Mouse (Mus musculus): ENCODE data around the gene Hes1. TPM values are rescaled to one million over a fixed set of nuclear protein-coding genes. Genes with fewer than 3 reads are reported as not detected.

The Hes1 gene
- polyA plus RNA-seq, 1 experiment, result 41.0 TPM

DNA sequence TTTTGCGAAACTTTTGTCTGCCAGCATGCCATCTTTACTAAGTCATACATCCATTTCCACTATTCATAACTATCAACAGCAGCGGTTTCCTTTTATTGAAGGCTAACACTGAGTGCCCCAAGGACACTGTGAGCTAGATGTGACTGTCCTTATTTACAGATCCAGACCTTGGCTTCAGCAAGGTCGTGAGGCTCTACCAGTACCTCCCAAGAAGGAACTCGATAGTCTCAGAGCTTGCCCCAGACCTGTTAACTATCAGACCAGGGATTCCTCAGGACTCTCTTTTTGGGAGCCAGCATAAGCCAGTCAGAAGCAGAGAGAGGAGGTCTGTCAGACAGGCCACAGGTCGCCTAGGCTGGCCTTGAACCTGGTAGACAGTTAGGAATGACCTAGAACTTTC, 24.5 kb downstream of the Hes1 start:
- no peaks in the 10 kb centered on the region for H3K36me3 ChIP-seq (ENCODE audit: control insufficient read depth, insufficient read depth, low read length, poor library complexity, severe bottlenecking)
- no peak overlapping the region for H3K27ac ChIP-seq (ENCODE audit: insufficient read depth, low read length)
- no peak for TF ChIP-seq EP300 (IDR thresholded peaks at IDR 0.05; ENCODE audit: insufficient read depth, low read depth, low read length)
- TF ChIP-seq POLR2A (IDR thresholded peaks at IDR 0.05; ENCODE audit: insufficient read depth, low read length), result no peak
- TF ChIP-seq CTCF (IDR thresholded peaks at IDR 0.05; ENCODE audit: low read depth, low read length), result no peak
- no peak overlapping the region for H3K9ac ChIP-seq (ENCODE audit: low read depth, poor library complexity, severe bottlenecking)
- H3K9me3 ChIP-seq (replicated peaks; ENCODE audit: control insufficient read depth, insufficient read depth, low read length, poor library complexity, severe bottlenecking), result no peaks in the 10 kb centered on the region
- no peaks in the 10 kb centered on the region for H3K27me3 ChIP-seq (ENCODE audit: control insufficient read depth, insufficient read depth, low read length, poor library complexity, severe bottlenecking)
- H3K4me3 ChIP-seq (ENCODE audit: low read depth, low read length), result no peak overlapping the region
- no peaks in the 10 kb centered on the region for H3K4me1 ChIP-seq (ENCODE audit: control insufficient read depth, insufficient read depth, low read length)

DNA sequence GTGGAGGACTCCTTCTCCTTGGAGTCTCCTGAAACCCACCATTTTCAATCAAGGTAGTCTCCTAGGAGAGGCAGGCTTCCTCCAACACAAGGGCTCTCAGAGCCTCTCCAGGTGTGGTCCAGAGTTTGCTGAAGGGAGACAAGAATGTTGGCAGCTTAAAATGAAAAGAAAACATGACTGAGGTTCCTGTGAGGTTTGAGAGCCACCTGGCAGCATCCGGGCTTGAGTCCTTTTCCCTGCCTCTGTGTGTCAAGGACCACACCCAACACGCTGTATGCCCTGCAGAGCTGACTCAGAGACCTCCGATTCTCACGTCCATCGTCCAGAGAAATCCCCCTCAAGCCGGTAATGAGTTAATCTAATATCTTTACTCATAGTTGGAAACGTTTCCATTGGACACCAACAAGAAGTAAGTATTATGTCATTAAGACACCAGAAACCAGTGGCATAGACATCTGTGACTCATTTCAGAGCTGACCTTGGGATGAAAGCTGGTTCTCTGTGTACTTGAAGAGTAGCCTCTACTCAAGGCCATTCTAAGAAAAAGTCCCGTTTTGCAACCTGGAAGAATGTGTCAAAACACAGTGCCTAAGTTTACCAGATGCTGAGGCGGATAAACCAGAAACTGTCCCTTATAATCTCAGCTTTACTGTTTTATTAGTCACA, 26.1 kb downstream of the Hes1 start:
- Histone ChIP-seq H3K27ac (ENCODE audit: insufficient read depth, low read length) (no peak overlapping the region), H3K9ac (ENCODE audit: low read depth, poor library complexity, severe bottlenecking) (no peak overlapping the region), H3K4me1 (ENCODE audit: control insufficient read depth, insufficient read depth, low read length) (no peaks in the 10 kb centered on the region), H3K36me3 (ENCODE audit: control insufficient read depth, insufficient read depth, low read length, poor library complexity, severe bottlenecking) (no peaks in the 10 kb centered on the region), H3K9me3 (replicated peaks; ENCODE audit: control insufficient read depth, insufficient read depth, low read length, poor library complexity, severe bottlenecking) (no peaks in the 10 kb centered on the region), H3K4me3 (ENCODE audit: low read depth, low read length) (no peak overlapping the region), H3K27me3 (ENCODE audit: control insufficient read depth, insufficient read depth, low read length, poor library complexity, severe bottlenecking) (no peaks in the 10 kb centered on the region)
- TF ChIP-seq POLR2A (IDR thresholded peaks at IDR 0.05; ENCODE audit: insufficient read depth, low read length) (no peak), EP300 (IDR thresholded peaks at IDR 0.05; ENCODE audit: insufficient read depth, low read depth, low read length) (no peak), CTCF (IDR thresholded peaks at IDR 0.05; ENCODE audit: low read depth, low read length) (no peak)

DNA sequence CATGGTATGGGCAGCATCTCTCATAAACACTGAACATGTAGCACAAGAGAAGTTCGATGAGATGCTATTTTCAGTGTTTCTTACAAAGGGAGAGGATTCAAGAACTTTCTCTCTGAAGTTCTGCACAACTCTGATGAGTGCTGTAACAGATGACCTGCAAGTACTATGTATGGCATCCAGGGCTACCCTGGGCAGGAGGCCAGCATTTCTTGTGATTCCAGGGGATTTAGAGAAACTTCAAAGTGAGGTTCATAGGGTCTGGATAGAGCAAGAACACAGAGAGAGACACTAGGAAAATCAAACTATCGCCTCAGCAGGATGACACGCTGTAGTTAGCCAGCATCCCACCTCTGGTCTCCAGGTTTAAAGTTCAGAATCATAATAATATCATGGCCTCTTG, 31.9 kb downstream of the Hes1 start:
- no peaks in the 10 kb centered on the region for H3K36me3 ChIP-seq (ENCODE audit: control insufficient read depth, insufficient read depth, low read length, poor library complexity, severe bottlenecking)
- H3K9ac ChIP-seq (ENCODE audit: low read depth, poor library complexity, severe bottlenecking), result no peak overlapping the region
- no peaks in the 10 kb centered on the region for H3K4me1 ChIP-seq (ENCODE audit: control insufficient read depth, insufficient read depth, low read length)
- no peak overlapping the region for H3K27ac ChIP-seq (ENCODE audit: insufficient read depth, low read length)
- no peak overlapping the region for H3K4me3 ChIP-seq (ENCODE audit: low read depth, low read length)
- no peaks in the 10 kb centered on the region for H3K27me3 ChIP-seq (ENCODE audit: control insufficient read depth, insufficient read depth, low read length, poor library complexity, severe bottlenecking)
- no peaks in the 10 kb centered on the region for H3K9me3 ChIP-seq (replicated peaks; ENCODE audit: control insufficient read depth, insufficient read depth, low read length, poor library complexity, severe bottlenecking)
- TF ChIP-seq CTCF (IDR thresholded peaks at IDR 0.05; ENCODE audit: low read depth, low read length), result no peak

DNA sequence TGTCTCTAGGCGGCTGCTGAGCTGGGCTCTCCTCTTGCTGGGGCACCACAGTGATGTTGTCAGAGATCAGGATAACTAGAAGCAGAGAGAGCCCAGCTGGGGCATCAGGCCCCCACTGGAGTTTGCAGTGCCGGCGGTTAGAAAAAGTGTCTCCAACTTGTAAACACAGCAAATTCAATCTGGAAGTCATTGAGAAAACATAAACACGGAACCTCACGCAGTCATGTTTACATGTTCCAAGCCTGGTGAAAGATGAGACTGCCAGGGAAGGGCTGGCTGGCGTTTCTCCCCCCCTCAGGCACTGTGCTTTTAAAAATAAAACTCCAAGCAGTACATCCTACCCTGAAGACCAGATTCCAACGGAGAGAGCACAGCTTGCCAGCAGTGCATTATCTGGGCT, 32.3 kb downstream of the Hes1 start:
- no peak overlapping the region for H3K9ac ChIP-seq (ENCODE audit: low read depth, poor library complexity, severe bottlenecking)
- no peak overlapping the region for H3K27ac ChIP-seq (ENCODE audit: insufficient read depth, low read length)

DNA sequence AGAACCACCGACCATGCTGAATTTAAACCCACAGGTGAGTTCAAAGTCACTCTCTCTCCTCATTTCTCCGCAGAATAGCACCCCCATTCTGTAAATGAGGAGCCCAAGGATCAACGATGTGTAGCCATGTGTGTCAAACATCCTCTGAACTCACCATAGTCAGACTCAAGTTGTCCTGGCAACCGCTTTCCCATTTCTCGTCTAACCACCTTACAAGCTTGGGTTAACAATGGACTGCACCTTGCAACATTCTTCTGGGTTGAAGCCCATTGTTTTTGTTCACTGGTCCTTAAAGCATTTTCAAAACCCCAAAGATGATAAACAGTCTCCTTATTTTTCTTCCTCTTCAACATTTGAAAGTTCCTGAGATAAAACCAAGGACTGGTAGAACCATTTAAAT, 34.9 kb downstream of the Hes1 start:
- H3K27me3 ChIP-seq (ENCODE audit: control insufficient read depth, insufficient read depth, low read length, poor library complexity, severe bottlenecking), result no peaks in the 10 kb centered on the region
- TF ChIP-seq CTCF (IDR thresholded peaks at IDR 0.05; ENCODE audit: low read depth, low read length) (no peak), POLR2A (IDR thresholded peaks at IDR 0.05; ENCODE audit: insufficient read depth, low read length) (no peak), EP300 (IDR thresholded peaks at IDR 0.05; ENCODE audit: insufficient read depth, low read depth, low read length) (no peak)
- no peaks in the 10 kb centered on the region for H3K4me1 ChIP-seq (ENCODE audit: control insufficient read depth, insufficient read depth, low read length)
- no peak overlapping the region for H3K27ac ChIP-seq (ENCODE audit: insufficient read depth, low read length)
- no peak overlapping the region for H3K9ac ChIP-seq (ENCODE audit: low read depth, poor library complexity, severe bottlenecking)
- no peak overlapping the region for H3K4me3 ChIP-seq (ENCODE audit: low read depth, low read length)
- no peaks in the 10 kb centered on the region for H3K36me3 ChIP-seq (ENCODE audit: control insufficient read depth, insufficient read depth, low read length, poor library complexity, severe bottlenecking)
- H3K9me3 ChIP-seq (replicated peaks; ENCODE audit: control insufficient read depth, insufficient read depth, low read length, poor library complexity, severe bottlenecking), result no peaks in the 10 kb centered on the region

More for the DNA sequence above, 32.3 kb downstream of the Hes1 start:
- no peak for TF ChIP-seq CTCF (IDR thresholded peaks at IDR 0.05; ENCODE audit: low read depth, low read length)
- no peak for TF ChIP-seq EP300 (IDR thresholded peaks at IDR 0.05; ENCODE audit: insufficient read depth, low read depth, low read length)
- TF ChIP-seq POLR2A (IDR thresholded peaks at IDR 0.05; ENCODE audit: insufficient read depth, low read length), result no peak
- H3K36me3 ChIP-seq (ENCODE audit: control insufficient read depth, insufficient read depth, low read length, poor library complexity, severe bottlenecking), result no peaks in the 10 kb centered on the region
- H3K4me1 ChIP-seq (ENCODE audit: control insufficient read depth, insufficient read depth, low read length), result no peaks in the 10 kb centered on the region
- no peaks in the 10 kb centered on the region for H3K9me3 ChIP-seq (replicated peaks; ENCODE audit: control insufficient read depth, insufficient read depth, low read length, poor library complexity, severe bottlenecking)
- H3K4me3 ChIP-seq (ENCODE audit: low read depth, low read length), result no peak overlapping the region
- H3K27me3 ChIP-seq (ENCODE audit: control insufficient read depth, insufficient read depth, low read length, poor library complexity, severe bottlenecking), result no peaks in the 10 kb centered on the region

DNA sequence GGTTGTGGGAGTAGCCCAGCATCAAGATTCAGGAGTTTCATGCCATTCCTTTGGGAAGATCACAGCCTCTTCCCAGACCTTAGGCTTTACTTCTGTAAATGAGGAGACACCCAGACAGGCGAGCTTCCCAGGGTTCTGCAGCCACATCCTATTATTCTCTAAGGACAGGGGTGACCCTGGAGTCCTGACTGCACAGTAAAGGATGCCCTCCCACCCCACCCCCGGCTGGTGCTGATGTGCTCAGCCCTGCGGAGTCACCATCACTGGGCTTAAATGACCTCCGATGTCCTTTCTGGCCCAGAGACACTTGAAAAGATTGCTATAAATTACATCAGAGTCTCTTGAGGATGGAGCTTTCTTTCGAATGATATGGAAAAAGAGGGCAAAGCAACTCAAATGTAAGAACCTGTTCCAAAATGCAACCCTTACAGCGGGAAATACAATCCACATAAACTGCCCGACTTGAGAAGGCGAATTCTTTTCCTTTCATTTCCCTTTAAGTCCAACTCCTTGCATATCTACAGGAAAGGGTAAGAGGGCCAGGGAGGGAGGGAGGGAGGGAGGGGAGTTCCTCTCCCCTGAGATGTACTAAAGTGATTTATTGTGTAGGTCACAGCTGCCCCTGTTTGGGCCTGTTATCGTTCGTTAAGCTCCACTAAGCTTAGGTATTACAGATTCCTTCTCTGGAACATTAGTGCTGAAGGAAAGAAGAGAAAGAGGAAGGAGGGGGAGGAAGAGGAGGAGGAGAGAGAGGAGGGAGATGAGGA, 38.1 kb downstream of the Hes1 start:
- H3K4me3 ChIP-seq (ENCODE audit: low read depth, low read length), result no peak overlapping the region
- no peaks in the 10 kb centered on the region for H3K36me3 ChIP-seq (ENCODE audit: control insufficient read depth, insufficient read depth, low read length, poor library complexity, severe bottlenecking)
- no peaks in the 10 kb centered on the region for H3K4me1 ChIP-seq (ENCODE audit: control insufficient read depth, insufficient read depth, low read length)
- TF ChIP-seq POLR2A (IDR thresholded peaks at IDR 0.05; ENCODE audit: insufficient read depth, low read length) (no peak), CTCF (IDR thresholded peaks at IDR 0.05; ENCODE audit: low read depth, low read length) (no peak), EP300 (IDR thresholded peaks at IDR 0.05; ENCODE audit: insufficient read depth, low read depth, low read length) (no peak)
- H3K27me3 ChIP-seq (ENCODE audit: control insufficient read depth, insufficient read depth, low read length, poor library complexity, severe bottlenecking), result no peaks in the 10 kb centered on the region
- no peaks in the 10 kb centered on the region for H3K9me3 ChIP-seq (replicated peaks; ENCODE audit: control insufficient read depth, insufficient read depth, low read length, poor library complexity, severe bottlenecking)
- H3K9ac ChIP-seq (ENCODE audit: low read depth, poor library complexity, severe bottlenecking), result no peak overlapping the region
- H3K27ac ChIP-seq (ENCODE audit: insufficient read depth, low read length), result no peak overlapping the region

Data from ES-Bruce4 (cell line).